Mouse (Mus musculus): ENCODE results near the gene Dyrk1a.

Dyrk1a gene

DNA sequence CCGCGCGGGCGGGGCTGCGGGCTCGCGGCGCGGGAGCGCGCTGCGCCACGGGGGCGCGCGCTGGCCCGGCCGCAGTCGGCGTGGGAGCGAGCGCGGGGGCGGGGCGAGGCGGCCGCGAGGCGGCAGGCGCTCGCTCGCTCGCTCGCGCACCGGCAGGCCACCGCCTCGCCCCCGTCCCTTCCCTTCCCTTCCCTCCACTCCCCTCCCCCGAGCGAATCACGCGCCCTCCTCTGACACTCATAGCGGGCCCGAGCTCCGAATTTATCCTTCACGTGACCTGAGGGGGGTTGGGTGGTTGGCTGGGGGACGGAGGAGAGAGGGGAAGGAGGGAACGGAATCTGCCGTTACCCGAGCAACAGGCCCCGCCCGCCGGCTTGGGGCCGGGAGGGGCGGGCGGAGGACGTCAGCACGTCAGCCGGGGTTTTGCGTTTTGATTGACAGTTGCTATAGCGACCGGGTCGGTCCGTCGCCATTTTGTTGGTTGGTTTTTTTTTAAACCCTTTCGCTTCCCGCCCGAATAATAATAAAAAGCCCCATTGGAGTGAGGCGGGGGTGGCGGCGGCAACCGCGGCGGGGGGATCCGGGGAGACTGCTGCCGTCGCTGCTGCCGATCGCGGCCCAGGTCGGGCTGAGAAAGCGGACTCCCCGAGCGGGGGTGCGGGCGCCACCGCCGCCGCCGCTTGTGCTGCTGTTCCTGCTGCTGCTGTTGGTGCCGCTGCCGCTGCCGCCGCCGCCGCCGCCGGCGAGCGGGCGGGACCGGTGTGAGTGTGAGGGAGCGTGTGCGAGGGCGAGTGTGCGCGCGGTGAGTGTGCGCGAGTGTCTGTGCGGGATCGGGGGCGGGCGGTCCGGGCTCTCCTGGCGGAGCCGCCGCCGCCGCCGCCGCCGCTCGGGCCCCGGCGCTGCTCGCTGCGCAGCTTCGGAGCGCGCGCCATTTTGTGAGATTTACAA lies at the start of gene Dyrk1a:
Gene Dyrk1a, plus strand, starts transcription at position 782 of the 948 bp plus-strand sequence.
- in situ Hi-C loops (cut with MseI, MboI), result no loop called here

DNA sequence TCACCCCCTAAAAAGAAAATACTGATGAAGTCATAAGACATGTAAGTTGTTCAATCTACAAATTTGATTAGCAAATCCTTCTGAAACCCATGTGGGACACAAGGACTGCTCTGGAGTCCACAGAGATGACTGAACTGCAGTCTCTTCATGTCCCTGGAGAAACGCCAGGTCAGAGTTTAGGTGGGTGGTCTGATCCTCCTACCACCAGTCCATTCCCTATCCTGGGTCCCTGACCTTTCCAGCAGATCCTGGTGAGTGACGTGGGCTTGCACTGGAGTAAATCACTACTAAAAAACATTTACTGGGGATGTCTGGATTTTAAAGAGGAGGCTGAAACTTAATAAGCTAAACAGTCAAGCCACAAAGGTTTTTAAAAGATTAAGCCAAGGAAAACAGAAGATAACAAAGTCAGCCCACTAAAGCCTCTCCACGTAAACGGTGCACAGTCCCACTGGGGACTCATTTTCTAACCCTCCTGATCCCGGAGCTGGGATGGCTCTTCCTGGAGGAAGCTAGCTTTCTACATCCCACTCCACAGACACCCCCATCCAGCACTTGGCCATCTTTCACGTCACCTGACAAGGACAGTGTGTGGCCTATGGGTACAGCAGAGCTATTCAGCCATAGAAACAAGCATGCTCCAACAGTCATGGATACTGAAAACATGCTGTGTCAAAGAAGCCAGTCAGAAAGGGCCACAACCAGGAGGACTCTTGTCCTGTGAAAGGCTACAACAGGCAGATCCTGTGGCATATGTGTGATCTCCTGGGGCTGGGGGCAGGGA lies 46.0 kb upstream of the Dyrk1a start:
- in situ Hi-C loops (cut with MseI, MboI), result no loop called here

DNA sequence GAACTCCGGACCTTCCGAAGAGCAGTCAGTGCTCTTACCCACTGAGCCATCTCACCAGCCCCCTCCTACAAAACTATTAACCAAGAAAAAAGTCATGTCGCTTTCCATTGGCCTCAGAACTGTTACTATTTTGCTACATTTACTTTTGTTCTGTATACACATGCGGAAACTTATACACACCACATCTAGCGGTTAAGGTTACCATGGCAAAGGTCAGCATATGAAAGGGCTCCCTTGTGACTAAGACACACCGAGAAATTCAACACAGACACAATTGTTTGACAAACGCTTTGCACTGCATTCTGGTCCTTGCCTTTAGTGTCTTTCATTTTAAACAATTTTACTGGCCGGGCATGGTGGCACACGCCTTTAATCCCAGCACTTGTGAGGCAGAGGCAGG lies 45.1 kb upstream of the Dyrk1a start:
- in situ Hi-C loops (cut with MseI, MboI), result no loop called here

DNA sequence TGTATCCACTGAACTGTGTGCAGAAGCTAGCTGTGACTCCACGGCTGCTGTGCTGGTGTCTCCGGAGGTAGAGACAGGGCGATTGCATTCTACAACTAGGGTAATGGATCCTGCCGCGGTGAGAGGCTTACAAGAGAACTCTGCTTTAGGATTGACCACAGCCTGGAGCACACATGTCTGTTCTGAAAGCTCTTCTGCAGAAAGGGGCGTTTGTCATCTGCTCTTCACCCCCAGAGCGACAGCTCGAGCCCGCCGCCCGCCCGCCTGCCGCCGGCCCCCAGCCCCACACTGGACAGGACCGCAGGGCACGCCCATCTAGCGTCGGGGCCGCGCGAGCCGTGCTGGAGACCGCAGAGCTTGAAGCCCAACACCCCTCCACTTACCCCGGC lies 43.9 kb upstream of the Dyrk1a start:
- in situ Hi-C loops (cut with MseI, MboI), result no loop called here

DNA sequence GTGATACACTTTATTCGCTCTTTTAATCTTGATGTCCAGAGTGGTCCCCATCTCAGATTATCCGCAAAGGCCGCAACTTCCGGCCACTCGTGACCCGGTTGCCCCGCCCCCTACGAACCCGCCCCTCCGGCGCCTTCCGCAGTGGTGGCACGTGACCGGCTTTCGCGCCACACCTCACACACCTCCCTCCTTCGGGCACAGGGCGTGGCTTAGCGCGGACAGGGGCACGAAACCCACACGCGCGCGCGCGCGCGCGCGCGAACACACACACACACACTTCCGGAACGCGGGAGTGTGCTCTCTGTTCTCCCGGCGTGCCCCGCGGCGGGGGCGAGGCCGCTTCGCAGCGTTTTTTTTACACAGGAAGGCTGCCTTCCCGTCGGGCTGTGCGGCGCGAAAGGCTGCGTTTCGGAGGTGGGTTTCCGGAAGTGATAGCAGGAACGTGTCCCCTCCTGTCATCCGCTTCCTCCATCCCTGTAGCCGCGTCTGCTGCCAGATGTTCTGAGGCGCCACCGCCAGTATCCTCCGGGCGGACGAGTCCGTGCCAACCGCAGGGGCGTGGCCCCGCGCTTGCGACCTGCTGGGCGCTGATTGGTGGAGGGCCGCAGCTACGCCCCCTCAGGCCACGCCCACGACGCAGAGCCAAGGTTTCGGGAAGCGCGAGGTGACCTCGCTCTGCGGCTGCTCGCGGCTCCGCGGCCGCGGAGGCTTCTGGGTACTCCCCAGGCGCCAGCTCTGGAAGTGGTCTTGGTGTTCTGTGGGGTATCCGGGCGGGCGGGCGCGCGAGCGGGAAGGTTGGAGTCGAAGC lies 43.3 kb upstream of the Dyrk1a start, which contains the start of gene Vps26c:
Gene Vps26c, minus strand, starts transcription at position 487 of the 808 bp plus-strand sequence.
- in situ Hi-C loops (cut with MseI, MboI), result no loop called here

DNA sequence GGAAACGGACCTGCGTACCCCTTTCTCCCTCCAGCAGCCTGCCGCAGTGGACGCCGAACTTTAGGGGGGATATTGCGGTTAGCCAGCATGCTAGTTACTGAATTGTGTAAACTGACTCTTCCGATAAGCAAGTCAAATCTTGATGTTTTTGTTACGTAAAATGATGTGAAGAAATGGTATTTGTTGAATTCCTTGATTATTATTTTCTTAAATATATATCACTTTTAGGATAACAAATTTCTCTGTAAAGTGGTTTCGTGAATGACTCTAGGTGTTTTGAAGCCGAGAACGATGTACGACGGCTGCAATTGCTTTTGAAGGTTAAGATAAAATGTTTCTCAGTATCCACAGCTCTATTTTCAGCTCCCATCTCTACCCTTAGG lies 42.7 kb upstream of the Dyrk1a start:
- in situ Hi-C loops (cut with MseI, MboI), result no loop called here

DNA sequence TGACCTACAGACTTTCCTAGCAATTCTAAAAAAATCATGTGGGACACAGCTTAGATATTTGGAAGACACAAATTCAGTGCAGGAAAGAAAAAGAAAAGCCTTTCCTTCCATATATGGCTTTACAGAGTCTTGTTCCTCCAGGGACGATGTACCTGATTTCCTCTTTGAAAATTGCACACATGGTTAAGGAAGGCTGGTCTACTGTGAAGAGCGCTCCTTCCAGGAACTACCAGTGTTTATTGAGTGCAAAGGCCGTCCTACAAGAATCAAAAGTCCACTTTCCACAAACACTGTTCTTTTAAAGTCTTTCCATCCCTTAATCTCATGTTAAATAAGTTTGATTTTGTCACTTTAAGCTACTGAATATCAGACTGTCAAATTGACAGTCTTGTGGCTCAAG lies 42.3 kb upstream of the Dyrk1a start:
- in situ Hi-C loops (cut with MseI, MboI), result no loop called here

DNA sequence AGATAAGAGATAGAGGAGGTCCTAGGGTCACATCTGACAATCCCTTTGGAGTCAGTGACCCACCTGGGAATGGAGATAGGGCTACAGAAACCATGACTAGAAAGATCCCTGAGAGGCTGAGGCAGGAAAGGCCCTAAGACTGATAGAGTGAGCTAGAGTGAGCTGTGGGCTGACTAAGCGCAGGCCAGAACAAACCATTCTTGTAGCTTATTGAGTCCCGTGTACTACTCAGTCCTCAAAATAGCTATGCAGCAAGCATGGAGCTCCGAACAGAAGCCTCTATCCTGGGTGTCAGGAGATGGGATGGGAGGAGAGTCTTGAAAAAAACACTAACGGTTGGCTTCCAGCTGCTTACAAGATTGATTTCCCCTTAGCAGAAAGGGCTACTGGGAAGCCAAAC lies 38.5 kb upstream of the Dyrk1a start:
- in situ Hi-C loops (cut with MseI, MboI), result no loop called here

DNA sequence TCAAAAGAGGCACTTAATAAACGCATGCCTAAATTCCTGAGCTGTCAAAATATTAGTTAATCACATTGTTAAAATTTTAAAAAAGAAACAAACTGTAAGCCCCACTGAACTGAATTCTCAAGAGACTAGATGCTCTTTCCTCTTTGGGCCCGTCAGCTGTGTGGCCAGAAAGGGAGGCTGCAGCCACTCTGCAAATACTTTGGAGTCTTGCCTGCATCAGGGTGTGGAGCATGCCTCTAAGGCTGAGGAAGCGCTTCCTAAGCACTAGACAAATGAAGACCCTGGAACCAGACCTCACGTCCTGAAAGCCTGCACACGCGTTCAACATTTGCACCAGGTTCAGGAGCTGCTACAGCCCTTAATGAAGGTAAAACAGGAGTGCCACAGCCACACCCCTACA lies 36.1 kb upstream of the Dyrk1a start:
- in situ Hi-C loops (cut with MseI, MboI), result no loop called here

DNA sequence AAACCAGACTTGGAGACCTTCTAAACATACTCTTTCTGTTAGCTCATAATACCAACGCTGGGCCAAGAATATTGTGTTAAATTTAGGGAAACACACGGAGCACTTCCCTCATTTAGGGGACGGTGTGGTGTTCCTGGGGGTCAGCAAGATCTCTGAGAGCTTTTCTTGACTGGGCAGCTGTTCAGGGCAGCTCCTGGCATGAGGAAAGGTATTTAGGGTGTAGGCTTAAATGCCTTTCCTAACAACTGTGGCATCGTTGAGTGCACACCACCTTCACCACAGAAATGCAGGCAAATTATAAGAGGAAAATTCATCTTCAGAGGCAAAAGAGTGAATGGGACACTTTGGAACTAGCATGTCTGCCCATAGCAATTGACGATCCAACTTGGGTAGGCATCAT lies 34.1 kb upstream of the Dyrk1a start:
- in situ Hi-C loops (cut with MseI, MboI), result no loop called here

DNA sequence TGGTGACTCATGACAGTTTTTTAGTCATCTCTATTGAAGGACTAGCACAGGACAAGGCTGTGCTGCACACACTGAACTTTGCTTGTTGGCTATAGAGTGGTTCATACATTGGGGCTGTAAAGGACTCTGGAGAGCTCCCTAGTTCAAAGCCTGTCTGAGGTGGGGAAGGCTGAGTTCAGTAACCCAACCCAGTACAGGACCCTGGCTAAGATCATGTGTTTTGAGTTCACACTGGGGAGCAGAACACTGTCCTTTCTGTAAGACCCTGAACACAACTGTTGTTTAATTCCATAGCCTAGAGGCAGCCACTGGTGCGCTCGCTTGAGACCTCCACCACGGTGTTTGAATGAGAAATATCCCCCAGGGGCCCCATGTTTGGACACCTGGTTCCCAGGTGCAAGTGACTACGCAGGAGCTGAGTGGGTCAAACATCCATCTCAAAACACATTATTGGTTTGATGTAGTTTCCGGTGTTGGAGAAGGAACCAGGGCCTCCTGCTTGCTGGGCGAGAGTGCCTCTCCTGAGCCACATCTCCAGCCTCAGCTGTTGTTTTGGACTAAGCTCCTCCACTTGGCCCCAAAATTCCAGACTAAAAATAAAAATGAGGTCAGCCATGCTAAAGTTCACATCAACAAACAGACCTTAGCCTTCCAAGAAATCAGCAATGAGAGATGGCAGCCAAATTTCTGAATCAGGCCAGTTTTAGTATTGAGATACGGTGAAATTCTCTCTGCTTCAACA lies 33.2 kb upstream of the Dyrk1a start:
- in situ Hi-C loops (cut with MseI, MboI), result no loop called here

DNA sequence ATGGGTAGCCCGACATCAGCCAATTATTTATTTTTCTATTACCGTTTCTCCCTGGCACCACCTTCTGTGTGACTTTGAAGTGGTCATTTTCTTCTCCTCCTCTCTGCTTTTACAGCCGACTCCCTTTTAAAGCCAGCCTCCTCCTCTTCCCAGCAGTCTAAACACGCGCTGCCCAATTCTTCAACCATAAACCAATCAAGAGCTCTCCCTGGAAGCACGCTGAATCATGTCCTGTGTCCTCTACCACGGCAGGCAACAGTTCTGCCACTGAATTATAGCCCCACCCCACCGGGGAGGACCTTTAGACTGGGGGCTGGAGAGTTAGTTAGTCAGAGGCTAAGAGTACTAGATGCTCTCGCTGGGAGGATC lies 32.7 kb upstream of the Dyrk1a start:
- in situ Hi-C loops (cut with MseI, MboI), result no loop called here

DNA sequence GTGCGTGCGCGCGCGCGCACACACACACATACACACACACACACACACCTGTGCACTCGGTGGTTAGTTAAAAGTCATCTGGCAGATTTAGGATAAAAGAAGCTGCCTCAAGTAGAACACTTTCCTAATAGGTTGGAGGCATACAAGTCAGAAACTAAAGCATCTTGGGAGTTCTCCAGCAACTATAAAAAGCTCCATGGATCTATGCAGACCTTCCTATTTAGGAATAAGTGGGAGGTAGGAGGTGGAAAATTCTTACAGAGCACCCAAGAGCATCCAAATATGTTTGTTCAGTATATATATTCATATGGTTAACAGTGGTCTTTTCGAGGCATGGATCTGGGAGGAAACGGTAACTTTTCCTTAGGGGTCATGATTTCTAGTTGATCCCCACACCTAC lies 29.7 kb upstream of the Dyrk1a start:
- in situ Hi-C loops (cut with MseI, MboI), result no loop called here

DNA sequence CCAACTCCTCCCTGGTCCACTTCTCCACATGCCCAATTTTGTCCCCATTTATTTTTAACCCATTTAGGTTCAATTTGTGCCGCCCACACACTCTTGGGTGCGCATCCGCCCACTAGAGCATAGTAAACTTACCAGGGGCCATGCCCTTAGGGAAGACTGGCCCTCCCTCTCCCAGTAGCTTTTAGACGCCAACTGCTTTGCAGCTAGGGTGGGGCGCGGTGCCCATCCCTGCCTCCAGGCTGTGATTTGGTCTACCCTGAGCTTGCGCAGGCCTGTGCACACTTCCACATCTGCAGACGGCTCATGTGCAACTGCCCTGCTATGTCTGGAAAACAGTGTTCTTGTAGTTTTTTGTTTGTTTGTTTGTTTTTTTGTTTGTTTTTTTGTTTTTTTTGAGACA lies 26.9 kb upstream of the Dyrk1a start:
- in situ Hi-C loops (cut with MseI, MboI), result no loop called here

DNA sequence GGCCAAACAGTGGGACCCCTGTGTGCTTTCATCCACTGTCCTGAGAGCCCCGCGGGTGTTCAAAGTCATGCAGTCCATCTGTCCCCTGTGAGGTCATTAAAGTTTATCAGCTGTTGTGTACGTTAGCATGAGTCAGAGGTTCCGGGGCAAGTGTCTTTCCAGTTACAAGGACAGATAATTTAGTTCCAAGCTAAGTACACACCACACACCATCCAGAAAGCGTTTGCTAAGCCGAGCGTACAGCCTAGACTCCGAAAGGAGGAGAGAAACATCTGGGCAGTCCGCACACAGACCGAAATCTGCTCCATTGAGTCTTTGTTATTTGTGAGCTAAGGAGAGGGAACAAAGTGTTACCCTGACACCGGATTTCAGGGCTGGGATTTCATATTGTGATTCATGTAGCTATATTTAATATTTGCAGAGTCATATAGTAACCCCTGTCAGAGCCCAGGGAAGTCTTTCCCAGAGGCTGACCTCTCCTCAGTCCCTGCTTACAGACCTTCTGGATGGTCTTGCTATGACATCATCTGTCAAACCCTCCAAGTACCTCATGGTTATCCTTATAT lies 25.2 kb upstream of the Dyrk1a start:
- in situ Hi-C loops (cut with MseI, MboI), result no loop called here

DNA sequence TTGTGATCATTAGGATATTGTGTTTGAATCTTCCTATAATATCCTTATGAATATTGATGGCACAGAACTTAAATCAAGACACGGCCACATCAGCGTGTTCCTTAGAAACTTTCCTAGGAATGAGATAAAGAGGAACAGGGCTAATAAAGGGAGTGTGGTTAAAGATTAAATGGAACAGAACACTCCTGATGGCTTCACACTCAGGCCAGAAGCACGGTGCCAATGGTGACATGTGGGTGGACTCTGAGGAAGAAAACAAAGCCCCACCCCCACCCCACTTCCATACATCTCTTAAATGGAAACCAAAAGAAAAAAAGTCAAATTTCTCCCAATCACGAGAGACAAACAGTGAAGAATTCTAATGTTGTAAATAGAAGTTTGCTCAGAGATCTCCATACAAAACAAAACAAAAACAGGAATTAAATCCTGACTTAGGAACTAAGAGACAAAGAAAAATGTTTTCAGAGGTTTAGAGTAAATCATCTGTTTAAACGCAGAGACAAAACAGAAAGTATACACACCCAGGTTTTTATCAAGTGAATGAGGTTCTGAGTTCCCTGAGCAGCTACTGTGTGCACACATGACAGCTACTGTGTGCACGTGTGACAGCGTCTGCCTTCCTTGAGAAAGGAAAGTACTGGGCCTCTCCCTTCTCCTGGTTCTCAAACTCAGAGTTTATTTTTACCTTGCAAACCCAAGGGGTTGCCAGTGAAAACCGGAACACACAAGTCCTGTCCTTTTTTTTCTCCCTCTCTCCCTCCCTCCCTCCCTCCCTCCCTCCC lies 23.8 kb upstream of the Dyrk1a start:
- in situ Hi-C loops (cut with MseI, MboI), result no loop called here

DNA sequence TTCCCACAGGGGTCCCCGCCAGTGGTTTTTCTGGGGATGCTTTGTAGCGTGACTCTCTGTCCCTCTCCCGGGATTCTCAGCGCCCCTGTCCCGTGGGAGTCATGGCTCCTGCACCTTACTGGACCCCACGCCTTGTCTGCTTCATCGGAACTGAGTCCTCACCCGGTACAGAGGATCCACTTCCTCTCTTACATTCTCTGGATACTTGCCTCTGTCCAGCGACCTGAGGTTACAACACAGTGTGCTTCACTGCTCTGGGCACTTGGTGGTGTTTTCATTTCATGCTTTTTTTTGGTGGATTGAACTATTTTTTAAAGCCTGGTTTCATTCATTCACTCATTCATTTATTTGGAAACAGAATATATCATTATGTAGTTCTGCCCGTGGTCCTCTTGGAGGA lies 20.0 kb upstream of the Dyrk1a start:
- in situ Hi-C loops (cut with MseI, MboI), result no loop called here

DNA sequence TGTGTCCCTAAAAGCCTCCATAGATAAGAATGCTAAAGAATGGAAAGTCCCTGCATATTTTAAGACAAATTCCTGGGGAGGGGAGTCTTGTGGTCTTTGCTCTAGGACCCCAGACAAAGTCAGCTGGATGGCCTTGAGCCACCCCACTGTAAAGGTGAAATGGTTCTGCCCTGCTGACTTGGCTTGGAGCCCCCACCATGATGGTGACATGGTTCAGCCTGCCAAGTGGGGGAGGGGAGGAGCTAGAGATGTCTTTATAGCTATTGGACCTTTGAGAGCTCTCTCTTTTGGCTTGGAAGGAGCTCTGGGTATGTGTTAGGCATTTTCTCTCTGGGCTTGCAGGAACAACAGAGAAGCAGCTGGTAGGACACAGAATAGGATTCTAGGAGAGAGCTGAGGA lies 17.9 kb upstream of the Dyrk1a start:
- in situ Hi-C loops (cut with MseI, MboI), result no loop called here

DNA sequence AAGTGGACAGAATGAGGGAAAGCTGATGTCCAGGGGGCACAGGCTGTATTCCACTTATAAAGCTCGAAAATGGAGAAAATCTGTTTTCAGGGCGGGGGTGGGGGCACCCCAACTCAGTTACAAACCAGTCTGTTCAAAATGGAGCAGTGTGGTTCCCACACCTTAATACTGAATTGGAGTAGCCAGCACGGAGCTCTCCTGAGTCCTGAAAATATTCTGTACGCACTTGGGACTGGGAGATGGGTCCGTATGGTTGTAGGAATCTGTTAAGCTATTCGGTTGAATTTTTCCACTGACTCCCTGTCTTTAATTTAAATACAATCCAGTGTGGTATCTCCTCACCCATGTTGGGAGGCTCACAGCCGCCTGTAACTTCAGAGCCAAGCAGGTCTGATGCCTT lies 14.5 kb upstream of the Dyrk1a start:
- in situ Hi-C loops (cut with MseI, MboI), result no loop called here

DNA sequence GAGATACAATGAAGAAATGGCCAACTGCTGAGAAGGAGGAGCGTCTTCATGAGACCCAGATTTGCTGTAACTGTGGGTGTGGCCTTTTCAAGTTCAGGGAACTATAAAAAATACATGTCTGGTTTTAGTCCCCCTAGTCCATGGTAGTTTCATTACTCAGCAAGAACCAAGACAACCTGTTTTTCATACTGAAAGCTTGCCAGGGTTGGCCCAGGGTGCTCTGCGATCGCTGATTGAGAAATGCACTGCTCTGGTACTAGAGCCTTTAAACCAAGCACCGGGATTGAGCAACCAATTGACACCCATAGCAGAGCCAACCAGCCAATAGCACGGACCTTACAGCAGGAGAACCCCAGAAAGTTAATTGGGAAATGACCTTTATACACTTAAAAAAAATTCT lies 13.6 kb upstream of the Dyrk1a start:
- in situ Hi-C loops (cut with MseI, MboI), result no loop called here
